Mouse (Mus musculus) CH12.LX (cell line): Measurements from ENCODE around the gene Fpr2.

Source experiments
- BHLHE40 ChIP-seq: IDR thresholded peaks from 2 replicates; pipeline ENCODE4 v1.6.1; 2011; ENCODE audit warnings: mild to moderate bottlenecking, low read depth, low read length, improper control_type of control experiment
- CHD1 ChIP-seq: IDR thresholded peaks from 2 replicates; pipeline ENCODE4 v1.6.1; 2012; ENCODE audit warnings: low read depth, low read length, improper control_type of control experiment, inconsistent platforms
- JUND ChIP-seq: conservative IDR thresholded peaks from 2 replicates; pipeline ENCODE4 v1.6.1; 2011; ENCODE audit warnings: low read depth, low read length, improper control_type of control experiment
- NRF1 ChIP-seq: IDR thresholded peaks from 2 replicates; pipeline ENCODE4 v1.6.1; 2014; ENCODE audit warnings: low read depth, mild to moderate bottlenecking, inconsistent platforms, low read length, improper control_type of control experiment, moderate library complexity
- POLR2A ChIP-seq: IDR thresholded peaks from 2 replicates; pipeline ENCODE4 v1.6.1; 2011; ENCODE audit warnings: low read depth, mild to moderate bottlenecking, improper control_type of control experiment, low read length
- USF1 ChIP-seq: IDR thresholded peaks from 2 replicates; pipeline ENCODE4 v1.6.1; 2014; ENCODE audit warnings: low read depth, mild to moderate bottlenecking, inconsistent platforms, low read length, improper control_type of control experiment
- ZNF384 ChIP-seq: IDR thresholded peaks from 2 replicates; pipeline ENCODE4 v1.6.1; 2012; ENCODE audit warnings: low read depth, low read length, improper control_type of control experiment, inconsistent platforms

- TF ChIP-seq POLR2A: no peak
- no peak for TF ChIP-seq BHLHE40
- no peak for TF ChIP-seq USF1
- no peak for TF ChIP-seq JUND
- TF ChIP-seq NRF1: no peak
- TF ChIP-seq ZNF384: no peak
- no peak for TF ChIP-seq CHD1
Measured at GRCm38 (mm10) chr17:17871697-17872096, 15.9 kb upstream of the Fpr2 start.
